Mouse (Mus musculus) limb, embryonic 10.5 days (tissue): ENCODE measurements around the gene Ranbp3. TPM values are rescaled to one million over a fixed set of nuclear protein-coding genes. Genes with fewer than 3 reads are reported as not detected.

Experiments
- DNase-seq: peaks from one replicate; pipeline ENCODE4 v3.0.0-alpha.2; 2017; ENCODE audit warnings: low spot score
- H3K27ac ChIP-seq: fragments of 300-500 bp; sonication (generic); 2 replicates; pipeline ENCODE4 v1.5.1; 2016; ENCODE audit warnings: mild to moderate bottlenecking
- H3K27me3 ChIP-seq: fragments of 300-500 bp; sonication (generic); 2 replicates; pipeline ENCODE4 v1.6.1; 2016; ENCODE audit warnings: low read depth, mild to moderate bottlenecking; ENCODE audit not compliant: poor library complexity, severe bottlenecking
- H3K36me3 ChIP-seq: fragments of 300-500 bp; sonication (generic); 2 replicates; pipeline ENCODE4 v1.6.1; 2016; ENCODE audit warnings: mild to moderate bottlenecking, moderate library complexity
- H3K4me1 ChIP-seq: fragments of 300-500 bp; sonication (generic); 2 replicates; pipeline ENCODE4 v1.6.1; 2016
- H3K4me3 ChIP-seq: fragments of 300-500 bp; sonication (generic); 2 replicates; pipeline ENCODE4 v1.5.1; 2016; ENCODE audit warnings: mild to moderate bottlenecking, moderate library complexity
- H3K9me3 ChIP-seq: fragments of 300-500 bp; sonication (generic); replicated peaks from 2 replicates; pipeline ENCODE4 v1.6.1; 2016; ENCODE audit warnings: mild to moderate bottlenecking
- WGBS: fragments of 180-500 bp; shearing (Covaris S2); methylation state at CpG from one replicate; pipeline ENCODE4 v1.1.7; 2016; 5-methylcytosine and 5-hydroxymethylcytosine counted together
- polyA plus RNA-seq: library from polyadenylated mRNA; unstranded; fragments of >200 nt; fragmentation: Nextera tagmentation; extraction: Ambion mirVana; gene quantifications from 2 replicates; pipeline ENCODE4 v1.2.1, GENCODE M21; 2016

Gene Ranbp3
- polyA plus RNA-seq, 1 experiment from 2014 or later = 148 TPM

- no peak overlapping the region for H3K4me3 ChIP-seq
- WGBS = 94% methylated on average over 4 of the region's 4 CpGs
- no peak overlapping the region for H3K27ac ChIP-seq
- H3K36me3 ChIP-seq = peaks cover 100% of the 10 kb centered on the region
- DNase-seq = no peak
- H3K27me3 ChIP-seq = no peaks in the 10 kb centered on the region
- no peaks in the 10 kb centered on the region for H3K9me3 ChIP-seq
- no peaks in the 10 kb centered on the region for H3K4me1 ChIP-seq
These were observed 13.7 kb downstream of the Ranbp3 start for GRCm38 (mm10) chr17:56686801-56687200.

- DNase-seq = no peak
- Histone ChIP-seq H3K27me3 (no peaks in the 10 kb centered on the region), H3K9me3 (no peaks in the 10 kb centered on the region), H3K36me3 (peaks cover 100% of the 10 kb centered on the region), H3K4me1 (no peaks in the 10 kb centered on the region), H3K4me3 (no peak overlapping the region), H3K27ac (no peak overlapping the region)
These were observed 15.0 kb downstream of the Ranbp3 start for GRCm38 (mm10) chr17:56688045-56688444.

- 90% methylated on average over 2 of the region's 2 CpGs for WGBS
- no peaks in the 10 kb centered on the region for H3K9me3 ChIP-seq
- no peak overlapping the region for H3K27ac ChIP-seq
- H3K36me3 ChIP-seq = peaks cover 100% of the 10 kb centered on the region
- no peak for DNase-seq
- H3K27me3 ChIP-seq = no peaks in the 10 kb centered on the region
- H3K4me3 ChIP-seq = no peak overlapping the region
- no peaks in the 10 kb centered on the region for H3K4me1 ChIP-seq
These were observed 15.6 kb downstream of the Ranbp3 start for GRCm38 (mm10) chr17:56688689-56689088.

GRCm38 (mm10) chr17:56693395-56693794 lies 20.3 kb downstream of the Ranbp3 start:
- WGBS = 74% methylated on average over 1 of the region's 1 CpGs
- DNase-seq = no peak
- no peak overlapping the region for H3K27ac ChIP-seq
- H3K27me3 ChIP-seq = no peaks in the 10 kb centered on the region
- H3K4me3 ChIP-seq = no peak overlapping the region
- no peaks in the 10 kb centered on the region for H3K9me3 ChIP-seq
- H3K4me1 ChIP-seq = no peaks in the 10 kb centered on the region
- peaks cover 100% of the 10 kb centered on the region for H3K36me3 ChIP-seq

GRCm38 (mm10) chr17:56693851-56694310 lies 20.8 kb downstream of the Ranbp3 start:
- Histone ChIP-seq H3K27me3 (no peaks in the 10 kb centered on the region), H3K36me3 (peaks cover 100% of the 10 kb centered on the region), H3K27ac (no peak overlapping the region), H3K4me1 (no peaks in the 10 kb centered on the region), H3K9me3 (no peaks in the 10 kb centered on the region), H3K4me3 (no peak overlapping the region)
- WGBS = 90% methylated on average over 6 of the region's 6 CpGs
- DNase-seq = no peak

- Histone ChIP-seq H3K27ac (no peak overlapping the region), H3K9me3 (no peaks in the 10 kb centered on the region), H3K4me3 (no peak overlapping the region), H3K36me3 (peaks cover 100% of the 10 kb centered on the region), H3K4me1 (no peaks in the 10 kb centered on the region), H3K27me3 (no peaks in the 10 kb centered on the region)
- 87% methylated on average over 2 of the region's 2 CpGs for WGBS
- DNase-seq = no peak
These were observed 27.4 kb downstream of the Ranbp3 start for GRCm38 (mm10) chr17:56700451-56700850.

GRCm38 (mm10) chr17:56703038-56703437 lies 29.9 kb downstream of the Ranbp3 start:
- no peaks in the 10 kb centered on the region for H3K27me3 ChIP-seq
- H3K36me3 ChIP-seq = peaks cover 100% of the 10 kb centered on the region
- H3K27ac ChIP-seq = no peak overlapping the region
- no peak overlapping the region for H3K4me3 ChIP-seq
- no peaks in the 10 kb centered on the region for H3K4me1 ChIP-seq
- WGBS = 85% methylated on average over 4 of the region's 4 CpGs
- DNase-seq = no peak
- no peaks in the 10 kb centered on the region for H3K9me3 ChIP-seq

GRCm38 (mm10) chr17:56706515-56706914 lies 33.4 kb downstream of the Ranbp3 start:
- Histone ChIP-seq H3K36me3 (peaks cover 100% of the 10 kb centered on the region), H3K27me3 (no peaks in the 10 kb centered on the region), H3K27ac (no peak overlapping the region), H3K4me3 (no peak overlapping the region), H3K9me3 (no peaks in the 10 kb centered on the region), H3K4me1 (no peaks in the 10 kb centered on the region)
- DNase-seq = no peak
- WGBS = 98% methylated on average over 1 of the region's 1 CpGs

- Histone ChIP-seq H3K27ac (no peak overlapping the region), H3K36me3 (peaks cover 95% of the 10 kb centered on the region), H3K4me3 (no peak overlapping the region), H3K9me3 (no peaks in the 10 kb centered on the region), H3K27me3 (no peaks in the 10 kb centered on the region), H3K4me1 (no peaks in the 10 kb centered on the region)
- 94% methylated on average over 4 of the region's 4 CpGs for WGBS
- no peak for DNase-seq
These were observed 35.6 kb downstream of the Ranbp3 start for GRCm38 (mm10) chr17:56708692-56709091.

- 87% methylated on average over 3 of the region's 3 CpGs for WGBS
- no peaks in the 10 kb centered on the region for H3K9me3 ChIP-seq
- no peaks in the 10 kb centered on the region for H3K27me3 ChIP-seq
- H3K27ac ChIP-seq = no peak overlapping the region
- no peak for DNase-seq
- peaks cover 85% of the 10 kb centered on the region for H3K36me3 ChIP-seq
- H3K4me1 ChIP-seq = no peaks in the 10 kb centered on the region
- no peak overlapping the region for H3K4me3 ChIP-seq
These were observed 36.6 kb downstream of the Ranbp3 start for GRCm38 (mm10) chr17:56709708-56710107.

- Histone ChIP-seq H3K36me3 (peaks cover 39% of the 10 kb centered on the region), H3K27me3 (no peaks in the 10 kb centered on the region), H3K4me1 (peaks cover 34% of the 10 kb centered on the region), H3K9me3 (no peaks in the 10 kb centered on the region), H3K27ac (no peak overlapping the region), H3K4me3 (peak overlapping the region; percentile 84)
- WGBS = 67% methylated on average over 11 of the region's 11 CpGs
- DNase-seq = no peak
These were observed 42.3 kb downstream of the Ranbp3 start for GRCm38 (mm10) chr17:56715360-56715759.

GRCm38 (mm10) chr17:56715914-56716654 lies 43.0 kb downstream of the Ranbp3 start:
- WGBS = 29% methylated on average over 22 of the region's 22 CpGs
- H3K4me1 ChIP-seq = peaks cover 34% of the 10 kb centered on the region
- no peaks in the 10 kb centered on the region for H3K27me3 ChIP-seq
- H3K4me3 ChIP-seq = peak overlapping the region; percentile 84
- no peaks in the 10 kb centered on the region for H3K9me3 ChIP-seq
- H3K36me3 ChIP-seq = peaks cover 39% of the 10 kb centered on the region
- H3K27ac ChIP-seq = peak overlapping the region; percentile 93
- no peak for DNase-seq

GRCm38 (mm10) chr17:56716655-56717362 lies 43.7 kb downstream of the Ranbp3 start:
- H3K27ac ChIP-seq = peak overlapping the region; percentile 93
- peaks cover 39% of the 10 kb centered on the region for H3K36me3 ChIP-seq
- peak overlapping the region; percentile 84 for H3K4me3 ChIP-seq
- no peaks in the 10 kb centered on the region for H3K27me3 ChIP-seq
- peaks cover 37% of the 10 kb centered on the region for H3K4me1 ChIP-seq
- peak; percentile 97 for DNase-seq
- no peaks in the 10 kb centered on the region for H3K9me3 ChIP-seq
- WGBS = under 1% methylated on average over 55 of the region's 55 CpGs
